Mouse (Mus musculus): ENCODE data around the gene Clcc1.

DNA sequence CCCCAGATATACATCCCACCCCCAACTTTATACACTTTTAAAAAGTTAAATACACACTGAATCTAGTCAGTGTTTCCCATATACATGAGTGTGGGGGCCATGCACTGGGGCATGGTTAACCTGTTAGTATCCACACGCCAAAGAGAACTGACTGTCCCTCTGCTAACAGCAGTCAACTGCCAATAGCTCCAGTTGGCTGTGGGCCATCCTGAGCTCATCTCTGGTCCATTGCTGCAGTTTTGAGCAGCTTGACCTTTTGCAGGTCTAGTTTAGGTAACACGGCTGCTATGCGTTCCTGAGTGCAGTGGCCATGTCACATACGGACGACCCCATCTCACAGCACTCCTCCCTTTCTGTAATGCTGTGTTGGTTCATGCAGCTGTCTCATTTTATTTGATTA lies 19.0 kb upstream of the Clcc1 start:
- TF ChIP-seq CTCF (conservative IDR thresholded peaks at IDR 0.05; ENCODE audit: insufficient read depth, insufficient read length, low read depth, low read length), result no peak
- TF ChIP-seq POLR2A (IDR thresholded peaks at IDR 0.05; ENCODE audit: low read depth, low read length), result no peak
